Mouse (Mus musculus) skeletal muscle tissue, adult 2 months (tissue): ENCODE measurements at regions not wholly inside any gene's neighbourhood (a gene's known extent, or its start where the extent isn't known, plus 50 kb on each side); places are given as distances from the start of the nearest gene placed in this dataset.

ENCODE experiments used
- DNase-seq: peaks from one replicate; pipeline ENCODE4 v3.0.0-alpha.2; 2012; ENCODE audit warnings: low read depth, low spot score

DNA sequence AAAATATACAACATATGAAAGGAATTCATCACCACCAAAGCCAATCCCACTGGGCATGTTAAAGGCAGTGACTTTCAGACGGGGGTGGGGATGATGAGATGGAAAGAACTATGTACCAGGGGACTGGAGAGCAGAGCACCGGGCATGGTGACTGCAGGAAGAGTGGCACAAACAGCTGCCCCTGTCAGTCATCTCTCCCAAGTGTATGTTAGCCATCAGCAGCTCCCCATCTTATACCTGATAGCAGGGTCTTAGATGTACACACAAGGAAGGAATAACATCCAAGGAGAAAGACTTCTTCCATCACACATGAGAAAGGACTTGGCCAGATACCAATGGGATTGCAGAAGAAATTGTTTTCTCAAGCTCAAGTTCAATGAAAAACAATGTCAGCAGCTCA, 257.2 kb downstream of the Nuak1 start:
- DNase-seq = no peak

DNA sequence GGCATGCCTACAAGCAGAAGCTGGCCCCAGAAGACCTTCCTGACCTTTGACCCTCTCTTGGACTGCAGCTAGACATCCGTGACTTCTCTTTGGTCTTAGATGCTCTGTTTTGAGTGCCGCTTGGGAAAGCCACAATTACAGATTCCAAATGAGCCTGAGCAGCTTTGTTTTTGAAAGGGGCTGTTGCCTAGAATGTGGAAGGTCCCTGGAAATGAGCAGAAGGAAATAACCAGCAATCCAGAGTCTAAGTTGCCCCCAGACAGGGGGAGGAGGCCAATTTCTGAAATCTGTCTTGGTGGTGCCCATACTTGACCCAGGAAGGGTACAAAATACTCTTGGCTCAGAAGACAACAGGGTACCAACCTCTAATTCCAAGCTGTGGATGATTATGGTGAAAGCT, 253.9 kb downstream of the Nuak1 start:
- DNase-seq = no peak

DNA sequence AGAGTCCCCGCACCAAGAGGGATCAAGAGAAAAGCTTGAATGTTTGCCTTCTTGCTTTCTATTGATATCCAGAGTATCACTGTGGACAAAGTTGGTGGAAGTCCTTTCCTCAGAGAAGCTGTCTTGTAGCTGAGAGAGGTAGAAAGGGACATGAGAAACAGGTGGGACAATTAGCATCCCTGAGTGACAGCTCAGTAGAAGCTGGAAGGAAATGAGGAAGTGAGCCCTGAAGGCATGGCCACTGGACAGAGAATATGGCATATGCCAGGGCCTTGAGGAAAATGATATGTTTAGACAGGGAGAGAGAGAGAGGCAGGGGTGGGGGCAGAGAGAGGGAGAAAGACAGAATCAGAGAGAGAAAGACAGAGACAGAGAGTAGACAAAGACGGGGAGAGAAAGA, 241.4 kb downstream of the Nuak1 start:
- DNase-seq = no peak

DNA sequence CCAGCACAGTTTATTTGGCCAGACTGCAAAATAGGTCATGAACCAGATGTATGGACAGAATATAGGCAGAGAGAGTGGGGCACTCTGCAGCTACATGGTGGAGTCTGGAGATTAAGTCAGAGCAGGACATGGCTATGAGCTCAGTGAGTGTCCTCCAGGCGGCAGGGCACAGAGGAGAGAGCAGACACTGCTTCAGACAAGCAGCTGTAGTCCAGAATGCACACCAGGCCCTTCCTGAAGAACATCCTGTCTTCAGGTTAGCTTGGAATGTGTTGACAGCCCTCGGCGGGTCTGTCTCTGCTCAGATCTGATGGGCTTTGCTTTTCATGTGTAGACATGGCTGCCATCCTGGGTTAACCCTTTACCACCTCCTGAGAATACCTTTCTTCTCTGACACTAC, 238.6 kb downstream of the Nuak1 start:
- no peak for DNase-seq

DNA sequence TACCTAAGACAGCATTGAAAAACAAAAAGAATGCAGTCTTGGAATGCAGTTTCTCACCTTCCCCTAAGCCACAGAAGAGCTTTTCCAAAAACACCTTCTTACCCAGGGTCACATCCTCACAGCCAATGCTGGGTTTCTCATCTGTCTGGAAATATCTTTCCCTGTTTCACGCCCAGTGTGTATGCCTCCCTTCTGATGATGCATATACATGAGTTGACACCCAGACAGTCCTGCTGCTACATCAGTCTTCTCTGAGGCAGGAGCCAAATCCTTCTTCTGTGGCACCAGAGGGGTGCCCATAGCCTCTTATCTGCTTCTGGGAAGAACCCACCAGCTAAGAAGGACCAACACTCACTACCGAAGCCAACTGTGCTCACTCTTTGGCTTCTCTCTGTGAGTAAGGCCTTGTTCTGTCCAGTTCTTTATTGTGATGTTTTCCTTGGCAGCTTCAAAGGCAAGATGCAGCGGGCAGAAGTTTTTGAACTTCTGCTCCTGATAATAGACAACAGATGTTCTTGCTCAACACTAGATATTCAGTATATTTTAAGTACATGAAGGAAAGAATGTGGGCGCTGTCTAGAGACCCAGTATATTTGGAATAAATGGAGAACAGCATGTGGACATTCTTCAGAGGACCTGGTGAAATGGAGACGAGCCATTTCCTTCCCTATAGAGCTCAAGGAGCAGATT, 228.2 kb downstream of the Nuak1 start:
- peak; percentile 3 for DNase-seq

DNA sequence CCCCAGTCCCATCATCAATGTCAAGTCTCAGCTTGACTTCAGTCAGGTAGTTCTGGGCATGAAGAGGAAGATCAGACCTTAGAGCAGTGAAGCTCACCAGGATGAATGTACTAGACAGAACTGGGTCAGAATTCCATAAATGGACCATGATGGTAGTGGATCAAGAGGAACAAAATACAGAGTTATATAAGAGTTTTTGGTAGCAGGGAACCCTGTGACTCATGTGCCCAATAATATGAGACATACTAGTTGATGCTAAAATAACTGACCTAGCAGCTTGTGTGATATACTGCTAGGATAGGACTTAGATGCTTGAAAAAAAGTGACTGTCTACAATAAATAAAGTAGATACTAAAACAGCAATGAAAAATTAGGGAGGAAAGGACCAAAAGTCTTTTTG, 225.6 kb downstream of the Nuak1 start:
- DNase-seq = no peak

DNA sequence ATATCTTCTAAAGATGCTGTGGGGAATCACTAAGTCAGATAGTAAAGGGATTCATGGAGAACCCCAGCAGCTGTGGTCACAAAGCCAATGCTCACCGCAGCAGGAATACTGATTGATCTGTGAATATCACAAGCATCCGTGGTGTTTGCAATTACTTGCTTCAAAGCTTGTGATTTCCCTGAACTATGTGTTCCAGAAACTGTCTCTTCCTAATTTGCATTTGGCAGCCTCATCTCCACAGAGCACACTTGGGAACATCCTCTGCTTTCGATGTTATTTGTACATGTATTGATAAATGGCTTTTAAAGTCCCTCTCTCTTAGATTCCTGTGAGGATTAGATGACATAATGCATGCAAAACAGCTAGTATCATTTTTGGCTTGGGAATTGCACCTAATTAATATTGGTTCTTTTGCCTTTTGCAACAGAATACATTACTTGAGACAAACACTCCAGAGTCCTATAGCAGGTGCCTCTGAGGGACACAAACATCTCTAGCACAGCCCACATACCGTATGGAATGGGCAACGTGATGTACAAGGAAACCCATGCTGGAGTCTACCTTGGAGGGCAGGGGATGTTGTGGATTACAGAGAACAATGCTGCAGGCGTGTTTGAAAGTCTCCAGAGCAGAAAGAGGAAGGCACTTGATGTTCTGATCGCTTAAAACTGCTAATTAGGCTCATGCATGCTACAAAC, 211.0 kb downstream of the Nuak1 start:
- DNase-seq = no peak

DNA sequence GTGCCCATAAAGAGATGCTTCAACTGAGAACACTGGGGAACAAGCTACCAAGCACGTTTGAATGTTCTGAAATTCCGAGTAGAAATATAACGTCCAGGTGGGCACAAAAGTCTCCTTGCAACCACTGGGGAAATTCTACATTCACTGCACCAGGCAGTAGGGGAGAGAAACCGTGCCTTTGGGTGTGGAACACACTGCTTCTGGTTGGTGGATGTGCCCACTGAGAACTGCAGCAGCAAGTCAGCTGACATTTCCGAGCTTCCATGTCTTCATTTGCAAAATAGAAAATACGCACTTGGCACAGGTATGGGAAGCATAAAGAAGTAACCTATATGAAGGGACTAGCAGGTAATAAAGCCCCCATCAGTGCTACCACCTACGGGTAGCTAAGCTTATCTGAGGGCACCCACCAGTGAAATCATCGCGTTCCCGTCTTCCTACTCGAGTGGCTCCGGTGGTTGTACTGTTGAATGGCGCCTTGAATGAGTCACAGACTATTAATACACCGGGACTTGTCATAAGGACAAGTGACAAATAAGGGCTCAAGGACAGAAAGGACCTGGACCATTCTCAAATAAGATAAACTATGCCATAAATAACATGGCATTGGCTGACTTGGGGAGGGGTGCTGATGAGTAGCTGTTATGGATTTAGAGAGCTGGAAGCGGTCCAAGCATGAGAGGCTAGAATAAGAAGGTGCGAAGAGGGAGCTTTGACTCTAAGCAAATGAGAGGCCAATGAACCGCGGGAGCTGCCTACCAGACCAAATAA, 210.2 kb downstream of the Nuak1 start:
- peak; percentile 13 for DNase-seq

DNA sequence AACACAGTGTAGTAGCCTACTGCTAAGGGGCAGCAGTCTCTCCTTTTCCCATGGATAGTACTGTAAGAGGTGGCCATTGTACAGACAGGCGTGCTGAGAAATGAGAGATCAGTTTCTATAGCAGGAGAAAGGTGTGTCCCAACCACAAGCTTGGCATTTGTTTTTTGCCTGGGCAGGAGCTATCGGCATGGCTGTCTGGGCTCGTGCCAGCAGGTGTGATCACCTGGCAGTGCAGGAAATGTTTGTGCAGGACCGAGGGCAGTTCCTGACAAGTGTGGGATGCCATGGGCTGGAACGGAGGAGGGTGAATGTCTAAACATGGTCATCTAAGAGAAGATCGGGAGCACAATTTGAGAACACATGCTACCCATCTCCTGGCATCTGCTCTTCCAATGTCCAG, 205.4 kb downstream of the Nuak1 start:
- DNase-seq = no peak

DNA sequence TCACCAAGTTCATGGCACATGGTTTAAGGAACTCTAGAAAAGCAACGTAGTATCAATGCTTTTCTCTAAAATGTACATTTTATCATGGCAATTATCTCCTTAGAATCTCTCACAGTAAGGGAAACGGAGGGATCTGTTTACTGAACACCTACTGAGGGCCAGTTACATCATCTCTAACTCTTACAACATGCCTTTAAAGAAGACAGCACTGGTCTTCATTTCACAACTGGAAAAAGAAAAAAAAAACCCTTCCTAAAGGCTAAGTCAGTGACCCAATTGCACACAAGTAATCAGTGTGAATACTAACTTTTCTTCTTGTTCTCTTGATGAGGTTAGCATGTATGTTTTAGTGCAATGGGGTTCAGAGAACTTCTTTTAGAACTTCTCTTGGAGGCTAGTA, 204.2 kb downstream of the Nuak1 start:
- no peak for DNase-seq

DNA sequence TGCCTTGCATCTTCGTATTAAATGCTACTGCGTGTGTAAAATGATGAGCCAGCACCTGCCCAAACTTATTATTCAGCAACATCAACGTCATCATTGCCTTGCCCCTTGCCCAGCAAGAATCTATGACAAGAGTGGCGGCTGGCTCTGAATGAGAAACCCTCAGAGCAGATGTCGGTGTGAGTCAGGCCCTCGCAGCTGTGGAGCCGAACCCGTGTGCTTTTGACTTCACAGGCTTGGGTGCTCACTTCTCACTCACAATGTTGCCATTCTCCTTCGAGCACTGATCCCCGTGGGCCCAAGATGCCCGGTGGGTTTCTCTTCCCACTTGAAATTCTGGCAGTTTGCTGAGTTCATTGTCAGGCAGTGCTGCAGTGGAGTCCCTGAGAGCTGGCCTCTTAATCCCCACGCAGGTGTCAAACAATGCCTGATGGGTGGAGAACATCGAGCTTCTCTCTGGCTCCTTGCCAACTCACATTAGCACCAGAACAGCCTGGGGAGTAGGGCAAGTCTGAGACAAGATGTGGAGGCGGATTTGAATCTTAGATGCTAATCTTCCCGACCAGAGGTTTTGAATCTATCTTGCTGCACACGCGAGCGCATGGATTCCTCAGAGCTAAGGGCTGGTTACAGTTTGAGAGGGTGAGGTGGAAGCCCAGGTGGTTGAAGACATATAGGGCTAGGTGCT, 202.0 kb downstream of the Nuak1 start:
- DNase-seq = no peak

DNA sequence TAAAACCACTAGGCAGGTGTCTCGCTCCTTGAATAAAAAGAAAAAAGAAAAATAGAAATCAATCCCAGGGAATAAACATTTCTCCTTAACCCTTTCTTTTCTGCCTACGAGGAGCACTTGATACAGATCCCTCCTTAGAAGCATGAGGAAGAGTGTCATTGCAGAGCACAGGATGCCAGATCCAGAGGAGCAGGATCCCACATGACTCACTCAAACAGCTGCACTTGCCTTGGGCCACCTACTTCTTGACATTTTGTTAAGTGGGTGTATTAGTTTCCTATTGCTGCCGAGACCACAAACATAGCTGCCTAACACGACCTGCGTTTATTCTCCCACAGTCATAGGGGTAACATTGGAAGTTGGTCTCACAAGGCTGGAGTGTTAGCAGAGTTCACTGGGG, 197.1 kb downstream of the Nuak1 start:
- DNase-seq = no peak

DNA sequence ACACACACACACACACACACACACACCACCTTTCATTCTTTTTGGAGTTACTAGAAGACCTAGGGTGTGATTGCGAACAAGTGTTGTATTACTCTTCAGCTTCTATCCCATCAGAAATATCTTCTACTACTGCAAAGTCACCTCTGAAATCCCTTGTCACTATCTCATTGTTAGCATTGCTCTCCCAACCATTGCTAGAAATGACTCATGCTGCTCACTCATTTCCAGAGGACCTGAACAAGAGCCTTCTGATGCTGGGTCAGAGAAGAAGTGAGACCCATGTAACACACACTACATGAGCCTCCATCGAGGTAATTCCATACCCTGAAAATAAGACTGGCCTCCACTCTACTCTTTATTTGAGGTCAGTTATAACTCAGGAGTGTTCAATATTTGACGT, 191.1 kb downstream of the Nuak1 start:
- no peak for DNase-seq

DNA sequence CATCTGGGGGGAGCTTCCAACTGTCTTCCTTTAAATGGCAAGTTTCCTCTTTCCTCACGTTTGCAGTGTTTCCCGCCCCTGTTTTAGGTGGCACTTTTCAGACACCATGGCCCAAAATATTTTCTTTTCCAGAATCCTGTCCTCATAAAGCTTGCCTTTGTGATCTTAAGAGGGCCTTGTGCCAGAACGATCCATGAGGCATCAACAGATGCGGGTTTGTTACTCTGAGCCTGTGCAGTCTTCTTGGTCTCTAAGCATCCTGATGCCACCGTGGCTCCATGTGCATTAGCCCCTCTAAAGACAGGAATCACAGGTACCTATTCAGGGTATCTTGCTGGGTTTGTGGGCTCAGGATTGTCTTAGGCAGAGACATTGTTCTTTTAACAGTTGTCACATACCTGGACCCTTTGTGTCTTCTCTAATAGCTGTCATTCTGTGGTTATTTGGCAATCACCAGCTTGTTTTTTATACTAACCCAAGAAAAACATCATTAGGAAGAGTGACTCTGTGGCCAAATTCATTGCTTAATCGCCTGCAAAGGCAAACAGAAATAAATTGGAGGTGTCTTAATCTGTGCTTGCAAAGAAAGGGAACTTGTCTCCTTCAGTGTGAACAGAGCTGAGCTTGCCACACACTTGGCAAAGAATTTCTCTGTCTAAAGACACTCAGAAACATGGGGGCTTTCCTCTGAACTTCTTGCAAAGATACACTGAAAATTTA, 179.3 kb downstream of the Nuak1 start:
- DNase-seq = no peak

DNA sequence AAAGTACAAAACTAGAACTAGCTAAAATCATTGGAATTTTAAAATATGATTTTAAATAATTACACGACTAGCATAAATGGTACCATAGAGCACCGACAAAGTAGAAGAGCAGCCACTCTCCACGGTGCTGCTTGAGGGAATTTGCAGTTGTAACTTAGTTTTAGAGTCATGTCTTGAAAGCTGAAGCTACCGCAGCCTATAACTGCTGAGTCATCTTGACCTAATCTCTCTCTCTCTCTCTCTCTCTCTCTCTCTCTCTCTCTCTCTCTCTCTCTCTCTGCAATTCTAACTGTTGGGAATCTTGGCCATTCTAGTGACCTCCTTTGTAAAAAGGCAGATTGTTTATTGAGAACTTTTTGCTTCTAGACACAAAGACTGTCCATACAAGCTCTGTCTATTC, 177.5 kb downstream of the Nuak1 start:
- DNase-seq = no peak

DNA sequence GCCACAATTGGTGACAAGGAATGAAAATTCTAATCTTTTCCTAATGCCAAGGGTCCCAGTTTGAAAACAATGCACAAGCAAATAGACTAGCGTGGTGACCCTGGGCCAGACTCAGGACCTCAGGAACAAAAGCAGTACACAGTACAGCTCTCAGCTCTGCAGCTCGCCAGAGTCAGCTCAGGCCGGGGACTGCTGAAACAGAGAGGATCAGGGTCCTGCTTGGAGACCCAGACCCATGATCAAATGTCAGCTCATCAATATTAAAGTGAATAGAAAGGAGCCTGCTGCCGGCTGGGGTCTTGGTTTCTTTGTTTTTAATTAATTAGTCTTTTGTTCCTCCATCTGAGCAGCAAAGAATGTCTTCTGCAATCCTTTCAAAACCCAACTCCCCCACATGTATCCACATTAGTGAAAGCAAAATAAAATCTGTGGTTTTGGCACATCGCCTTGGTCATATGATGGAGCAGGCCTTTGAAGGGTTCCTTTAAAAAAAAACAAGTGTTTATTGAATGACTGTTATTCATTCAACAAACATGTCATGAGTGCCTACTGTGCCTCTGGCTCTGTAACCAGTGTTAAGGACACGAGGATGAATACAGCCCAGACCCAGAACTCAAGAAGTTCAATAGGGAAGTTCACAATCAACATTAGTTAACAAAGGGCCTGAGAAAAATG, 154.4 kb downstream of the Nuak1 start:
- DNase-seq = no peak

DNA sequence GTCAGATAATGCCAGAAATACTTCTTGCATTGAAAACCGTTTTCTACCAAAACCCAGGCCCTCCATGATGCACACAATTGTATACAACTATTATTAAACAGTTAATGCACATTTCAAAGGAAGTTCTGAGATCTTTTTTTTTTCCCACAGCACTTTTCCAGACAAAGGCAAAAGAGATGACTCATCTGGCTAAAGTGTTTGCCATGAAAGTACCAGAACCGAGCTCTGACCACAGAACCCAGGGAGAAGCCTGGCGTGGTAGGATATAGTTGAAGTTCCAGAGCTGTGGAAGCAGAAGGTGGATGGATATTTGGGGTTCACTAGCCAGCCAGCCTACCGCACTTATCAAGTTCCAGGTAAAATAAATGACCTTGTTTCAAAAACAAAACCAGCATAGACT, 146.0 kb downstream of the Nuak1 start:
- DNase-seq = no peak

DNA sequence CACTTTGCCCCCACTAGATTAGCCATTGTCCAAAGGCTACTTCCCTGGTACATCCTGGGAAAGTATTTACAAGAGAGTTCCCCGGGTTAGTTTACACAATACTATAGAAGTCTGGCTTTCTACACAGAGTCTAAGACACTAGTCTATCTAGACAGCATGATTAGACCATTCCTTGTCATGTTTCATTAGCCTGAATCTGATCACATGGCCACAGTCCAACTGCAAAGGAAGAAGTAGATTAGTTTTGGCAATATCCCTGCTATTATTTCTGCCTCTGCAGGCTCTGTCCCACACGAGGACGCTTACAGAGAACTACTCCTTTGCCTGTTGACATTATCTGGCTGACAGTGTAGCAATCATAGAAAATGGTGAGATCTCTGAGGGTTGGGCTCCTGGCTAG, 144.2 kb downstream of the Nuak1 start:
- no peak for DNase-seq

DNA sequence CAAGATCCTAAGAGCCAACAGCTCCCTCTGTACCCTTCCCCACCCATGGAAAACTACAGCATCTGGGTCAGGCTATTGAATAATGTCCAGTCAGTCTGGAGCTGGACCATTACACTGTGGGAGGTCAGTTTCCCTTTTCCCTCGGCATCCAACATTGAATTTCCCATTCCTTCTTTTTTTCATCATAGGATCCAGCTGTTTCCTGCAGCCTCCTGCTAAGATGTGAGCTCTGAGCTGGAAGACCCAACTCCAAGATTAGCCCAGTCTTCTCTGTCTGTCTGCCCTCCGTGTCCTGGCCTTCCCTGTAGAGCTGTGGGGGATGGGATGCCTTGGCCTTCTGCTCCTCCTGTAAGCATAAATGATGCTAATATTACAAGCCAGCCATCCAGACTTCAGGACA, 138.8 kb downstream of the Nuak1 start:
- peak; percentile 18 for DNase-seq

DNA sequence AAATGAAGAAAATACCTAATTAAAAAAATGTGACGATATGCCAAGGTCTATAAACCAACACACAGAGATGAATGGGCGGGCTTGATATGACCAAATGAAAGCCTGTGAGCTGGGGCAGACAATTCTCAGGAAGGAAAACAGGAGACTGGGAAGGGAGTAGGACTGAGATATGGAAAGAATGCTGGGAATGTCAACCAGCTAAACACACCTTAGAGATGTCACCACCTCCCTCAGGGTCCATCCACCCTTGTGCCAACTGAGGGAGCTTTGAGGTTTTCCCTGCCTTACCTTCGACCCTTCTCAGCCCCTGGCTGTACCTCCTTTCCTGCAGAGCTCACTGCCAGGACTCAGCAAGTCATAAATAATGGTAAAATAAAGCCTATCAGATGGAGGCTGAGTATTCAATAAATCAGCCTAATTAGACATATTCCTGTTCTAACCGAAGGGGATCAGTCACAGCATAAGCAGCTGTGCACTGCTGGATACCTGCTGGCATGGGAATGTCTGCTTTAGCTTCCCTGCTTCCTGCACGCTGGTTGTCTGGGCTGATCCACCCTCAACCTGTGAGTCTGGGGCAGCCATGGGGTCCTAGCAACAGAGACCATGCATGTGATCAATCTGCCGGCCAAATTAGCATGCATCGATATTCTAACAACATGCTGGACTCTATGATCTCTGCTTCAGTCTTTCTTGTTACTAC, 137.4 kb downstream of the Nuak1 start:
- DNase-seq = no peak
